Mouse (Mus musculus) thymus, postnatal 25 days (tissue): ENCODE measurements around the gene Tent5a.

Source experiments
- DNase-seq: peaks from one replicate; pipeline ENCODE4 v3.0.0; 2022

The Tent5a gene

GRCm38 (mm10) chr9:85327242-85328211 lies at the start of gene Tent5a:
Gene Tent5a, minus strand, starts transcription at chr9:85327348.
- DNase-seq, result peak; percentile 64

GRCm38 (mm10) chr9:85376643-85377307 lies 49.6 kb upstream of the Tent5a start:
- DNase-seq, result no peak

- DNase-seq, result no peak
These were observed 48.0 kb upstream of the Tent5a start for GRCm38 (mm10) chr9:85375152-85375551.

- no peak for DNase-seq
These were observed 44.9 kb upstream of the Tent5a start for GRCm38 (mm10) chr9:85372034-85372433.

GRCm38 (mm10) chr9:85369512-85369911 lies 42.4 kb upstream of the Tent5a start:
- no peak for DNase-seq

GRCm38 (mm10) chr9:85357154-85357860 lies 30.2 kb upstream of the Tent5a start:
- no peak for DNase-seq

GRCm38 (mm10) chr9:85355559-85355958 lies 28.4 kb upstream of the Tent5a start:
- no peak for DNase-seq

GRCm38 (mm10) chr9:85347823-85348523 lies 20.8 kb upstream of the Tent5a start:
- DNase-seq, result no peak

- DNase-seq, result no peak
These were observed 16.0 kb upstream of the Tent5a start for GRCm38 (mm10) chr9:85342892-85343785.

- no peak for DNase-seq
These were observed 13.2 kb upstream of the Tent5a start for GRCm38 (mm10) chr9:85340303-85340702.

GRCm38 (mm10) chr9:85336046-85336445 lies 8.9 kb upstream of the Tent5a start:
- no peak for DNase-seq

- no peak for DNase-seq
These were observed 4.4 kb upstream of the Tent5a start for GRCm38 (mm10) chr9:85331521-85331920.

- peak; percentile 86 for DNase-seq
These were observed 1.1 kb upstream of the Tent5a start for GRCm38 (mm10) chr9:85328259-85328658.

- peak; percentile 12 for DNase-seq
These were observed 581 bp downstream of the Tent5a start for GRCm38 (mm10) chr9:85326292-85327241.

GRCm38 (mm10) chr9:85325201-85325868 lies 1.8 kb downstream of the Tent5a start:
- no peak for DNase-seq

GRCm38 (mm10) chr9:85324158-85324875 lies 2.8 kb downstream of the Tent5a start:
- DNase-seq, result no peak

- DNase-seq, result no peak
These were observed 6.8 kb downstream of the Tent5a start for GRCm38 (mm10) chr9:85320167-85320951.

GRCm38 (mm10) chr9:85316122-85316521 lies 11.0 kb downstream of the Tent5a start:
- DNase-seq, result no peak
